Mouse (Mus musculus) intestine, postnatal 0 days (tissue): ENCODE measurements around the gene Olfr106-ps. TPM values are rescaled to one million over a fixed set of nuclear protein-coding genes. Genes with fewer than 3 reads are reported as not detected.
A peak's percentile ranks its signal among the peaks of the same experiment; 100 is the strongest.

Experiments used
- ATAC-seq: fragments of 200-750 bp; cut with Nextera tagmentation; 2 replicates; pipeline ENCODE4 v1.8.0; 2017; ENCODE audit warnings: mild to moderate bottlenecking, moderate TSS enrichment, moderate library complexity
- H3K27ac ChIP-seq: fragments of 300-500 bp; sonication (generic); 2 replicates; pipeline ENCODE4 v1.5.1; 2014; ENCODE audit warnings: mild to moderate bottlenecking, low read depth, low read length, moderate library complexity
- H3K27me3 ChIP-seq: fragments of 300-500 bp; sonication (generic); replicated peaks from 2 replicates; pipeline ENCODE4 v1.6.1; 2014; ENCODE audit warnings: low read length, mixed read lengths; ENCODE audit not compliant: control insufficient read depth, insufficient read depth
- H3K36me3 ChIP-seq: fragments of 300-500 bp; sonication (generic); 2 replicates; pipeline ENCODE4 v1.6.1; 2014; ENCODE audit warnings: mild to moderate bottlenecking, moderate library complexity; ENCODE audit not compliant: control insufficient read depth, insufficient read depth
- H3K4me1 ChIP-seq: fragments of 300-500 bp; sonication (generic); replicated peaks from 2 replicates; pipeline ENCODE4 v1.6.1; 2014; ENCODE audit warnings: antibody characterized with exemption, low read length, mixed read lengths; ENCODE audit not compliant: control insufficient read depth, insufficient read depth
- H3K4me2 ChIP-seq: fragments of 300-500 bp; sonication (generic); replicated peaks from 2 replicates; pipeline ENCODE4 v1.6.1; 2014; ENCODE audit warnings: low read depth, mild to moderate bottlenecking, moderate library complexity
- H3K4me3 ChIP-seq: fragments of 300-500 bp; sonication (generic); 2 replicates; pipeline ENCODE4 v1.5.1; 2014; ENCODE audit warnings: low read depth, low read length
- H3K9ac ChIP-seq: fragments of 300-500 bp; sonication (generic); 2 replicates; pipeline ENCODE4 v1.6.1; 2014; ENCODE audit warnings: mild to moderate bottlenecking, low read depth, low read length
- H3K9me3 ChIP-seq: fragments of 300-500 bp; sonication (generic); 2 replicates; pipeline ENCODE4 v1.6.1; 2016; ENCODE audit warnings: mixed run types; ENCODE audit not compliant: control insufficient read depth
- CTCF ChIP-seq: sonication (generic); IDR thresholded peaks from 2 replicates; pipeline ENCODE4 v1.5.1; 2016; ENCODE audit warnings: low read depth, mild to moderate bottlenecking, control low read depth, antibody characterized with exemption, moderate library complexity
- WGBS: fragments of 180-500 bp; shearing (Covaris S2); extraction: QIAGEN DNeasy Blood & Tissue Kit; methylation state at CpG from one replicate; pipeline ENCODE4 v1.1.7; 2014; 5-methylcytosine and 5-hydroxymethylcytosine counted together
- polyA plus RNA-seq: library from polyadenylated mRNA; unstranded; fragments of >200 nt; fragmentation: Nextera tagmentation; extraction: Ambion mirVana; gene quantifications from 2 replicates; pipeline ENCODE4 v1.2.1, GENCODE M21; 2015

The Olfr106-ps gene
- polyA plus RNA-seq, result not detected in 2 replicates

- H3K4me1 ChIP-seq, result no peaks in the 10 kb centered on the region
- H3K36me3 ChIP-seq, result no peaks in the 10 kb centered on the region
- no peaks in the 10 kb centered on the region for H3K27me3 ChIP-seq
- H3K27ac ChIP-seq, result no peak within 1 kb of the TSS
- no peak within 1 kb of the TSS for H3K4me3 ChIP-seq
- H3K9me3 ChIP-seq, result no peaks in the 10 kb centered on the region
- H3K4me2 ChIP-seq, result no peak within 1 kb of the TSS
- WGBS, result 87% methylated on average over 1 of the region's 1 CpGs
- TF ChIP-seq CTCF, result no peak
- no peak within 1 kb of the TSS for H3K9ac ChIP-seq
- ATAC-seq, result no peak
Measured at GRCm38 (mm10) chr17:37390093-37390492, at the start of gene Olfr106-ps. Gene Olfr106-ps (plus strand): TSS chr17:37390393.

- TF ChIP-seq CTCF, result no peak
- Histone ChIP-seq H3K27me3 (no peaks in the 10 kb centered on the region), H3K27ac (no peak within 1 kb of the TSS)
Measured at GRCm38 (mm10) chr17:37359282-37359681, 30.9 kb upstream of the Olfr106-ps start, which contains the start of gene Olfr104-ps. Gene Olfr104-ps (plus strand): TSS chr17:37359582.

GRCm38 (mm10) chr17:37378733-37379132, 11.5 kb upstream of the Olfr106-ps start, which contains the start of gene Olfr105-ps:
Gene Olfr105-ps (plus strand): TSS chr17:37379033.
- Histone ChIP-seq H3K9me3 (no peaks in the 10 kb centered on the region), H3K27me3 (no peaks in the 10 kb centered on the region), H3K36me3 (no peaks in the 10 kb centered on the region), H3K9ac (no peak within 1 kb of the TSS), H3K27ac (no peak within 1 kb of the TSS), H3K4me2 (no peak within 1 kb of the TSS), H3K4me3 (no peak within 1 kb of the TSS), H3K4me1 (no peaks in the 10 kb centered on the region)
- no peak for ATAC-seq
- no peak for TF ChIP-seq CTCF

More at GRCm38 (mm10) chr17:37359282-37359681, 30.9 kb upstream of the Olfr106-ps start, which contains the start of gene Olfr104-ps:
- Histone ChIP-seq H3K4me1 (no peaks in the 10 kb centered on the region), H3K9ac (no peak within 1 kb of the TSS), H3K4me2 (no peak within 1 kb of the TSS), H3K36me3 (no peaks in the 10 kb centered on the region), H3K4me3 (no peak within 1 kb of the TSS), H3K9me3 (no peaks in the 10 kb centered on the region)
- no peak for ATAC-seq

- no peak within 1 kb of the TSS for H3K9ac ChIP-seq
- no peaks in the 10 kb centered on the region for H3K36me3 ChIP-seq
- WGBS, result 70% methylated on average over 3 of the region's 3 CpGs
- H3K4me2 ChIP-seq, result no peak within 1 kb of the TSS
- no peaks in the 10 kb centered on the region for H3K4me1 ChIP-seq
- no peak within 1 kb of the TSS for H3K27ac ChIP-seq
- ATAC-seq, result no peak
- TF ChIP-seq CTCF, result no peak
- H3K9me3 ChIP-seq, result no peaks in the 10 kb centered on the region
- no peak within 1 kb of the TSS for H3K4me3 ChIP-seq
- H3K27me3 ChIP-seq, result no peaks in the 10 kb centered on the region
Measured at GRCm38 (mm10) chr17:37398926-37399325, 8.7 kb downstream of the Olfr106-ps start, which contains the start of gene Olfr107. Gene Olfr107 (plus strand): TSS chr17:37399226.

- Histone ChIP-seq H3K4me3 (no peak overlapping the region), H3K9ac (no peak overlapping the region), H3K27me3 (no peaks in the 10 kb centered on the region), H3K36me3 (no peaks in the 10 kb centered on the region), H3K27ac (no peak overlapping the region), H3K4me1 (no peaks in the 10 kb centered on the region), H3K4me2 (no peak overlapping the region), H3K9me3 (no peaks in the 10 kb centered on the region)
- no peak for TF ChIP-seq CTCF
- ATAC-seq, result peak; percentile 98
Measured at GRCm38 (mm10) chr17:37413380-37413779, 23.2 kb downstream of the Olfr106-ps start.

- no peak for TF ChIP-seq CTCF
- ATAC-seq, result no peak
- no peak within 1 kb of the TSS for H3K9ac ChIP-seq
- no peaks in the 10 kb centered on the region for H3K36me3 ChIP-seq
- H3K4me1 ChIP-seq, result no peaks in the 10 kb centered on the region
- no peaks in the 10 kb centered on the region for H3K27me3 ChIP-seq
- H3K4me2 ChIP-seq, result no peak within 1 kb of the TSS
- no peak within 1 kb of the TSS for H3K4me3 ChIP-seq
- H3K9me3 ChIP-seq, result no peaks in the 10 kb centered on the region
- WGBS, result 94% methylated on average over 1 of the region's 1 CpGs
- H3K27ac ChIP-seq, result no peak within 1 kb of the TSS
Measured at GRCm38 (mm10) chr17:37445180-37445579, 55.0 kb downstream of the Olfr106-ps start, which contains the start of gene Olfr108. Gene Olfr108 (plus strand): TSS chr17:37445480.

Other genes with a start within 250 kb of the Olfr106-ps start
- not detected in 2 replicates for gene Olfr93, start 228.9 kb upstream of the Olfr106-ps start, polyA plus RNA-seq
- gene Ubd, start 196.5 kb upstream of the Olfr106-ps start, polyA plus RNA-seq, result 5.2 and 5.3 TPM in 2 replicates
- gene Olfr94, start 189.4 kb upstream of the Olfr106-ps start, polyA plus RNA-seq, result not detected in 2 replicates
- not detected in 2 replicates for gene Olfr95, start 177.3 kb upstream of the Olfr106-ps start, polyA plus RNA-seq
- gene Olfr96, start 170.2 kb upstream of the Olfr106-ps start, polyA plus RNA-seq, result not detected in 2 replicates
- gene Olfr97, start 153.1 kb upstream of the Olfr106-ps start, polyA plus RNA-seq, result not detected in 2 replicates
- gene Olfr98, start 126.6 kb upstream of the Olfr106-ps start, polyA plus RNA-seq, result not detected in 2 replicates
- gene H2-M3, start 120.2 kb upstream of the Olfr106-ps start, polyA plus RNA-seq, result 2.9 and 3.4 TPM in 2 replicates
- 0.13 TPM in 1 of 2 replicates, not detected in the other for gene Olfr99, start 106.9 kb upstream of the Olfr106-ps start, polyA plus RNA-seq
- gene Olfr101, start 86.1 kb upstream of the Olfr106-ps start, polyA plus RNA-seq, result not detected in 2 replicates
- gene Olfr102, start 73.3 kb upstream of the Olfr106-ps start, polyA plus RNA-seq, result not detected in 2 replicates
- gene Olfr103, start 50.7 kb upstream of the Olfr106-ps start, polyA plus RNA-seq, result not detected in 2 replicates
- gene Olfr104-ps, start 30.8 kb upstream of the Olfr106-ps start, polyA plus RNA-seq, result not detected in 2 replicates
- not detected in 2 replicates for gene Olfr105-ps, start 11.4 kb upstream of the Olfr106-ps start, polyA plus RNA-seq
- gene Olfr107, start 8.8 kb downstream of the Olfr106-ps start, polyA plus RNA-seq, result not detected in 2 replicates
- not detected in 2 replicates for gene Olfr108, start 55.1 kb downstream of the Olfr106-ps start, polyA plus RNA-seq
- not detected in 2 replicates for gene Olfr109, start 68.5 kb downstream of the Olfr106-ps start, polyA plus RNA-seq
- gene H2-M2, start 93.2 kb downstream of the Olfr106-ps start, polyA plus RNA-seq, result 0.12 and 0.18 TPM in 2 replicates
- gene Olfr110, start 102.1 kb downstream of the Olfr106-ps start, polyA plus RNA-seq, result not detected in 2 replicates
- gene Olfr111, start 117.6 kb downstream of the Olfr106-ps start, polyA plus RNA-seq, result not detected in 2 replicates
- gene Olfr112, start 179.1 kb downstream of the Olfr106-ps start, polyA plus RNA-seq, result not detected in 2 replicates
- gene Olfr113, start 187.3 kb downstream of the Olfr106-ps start, polyA plus RNA-seq, result not detected in 2 replicates
- gene Olfr114, start 202.3 kb downstream of the Olfr106-ps start, polyA plus RNA-seq, result not detected in 2 replicates
- not detected in 2 replicates for gene Olfr115, start 236.7 kb downstream of the Olfr106-ps start, polyA plus RNA-seq
- not detected in 2 replicates for gene Olfr116, start 236.8 kb downstream of the Olfr106-ps start, polyA plus RNA-seq